Mouse (Mus musculus) thymus, postnatal 25 days (tissue): ENCODE data around the gene Ptrh1.

Experiments
- DNase-seq: peaks from one replicate; pipeline ENCODE4 v3.0.0; 2022

Ptrh1 gene

GRCm38 (mm10) chr2:32808816-32809566 is 33.4 kb downstream of the Ptrh1 start:
- no peak for DNase-seq

GRCm38 (mm10) chr2:32811959-32812358 is 36.4 kb downstream of the Ptrh1 start:
- no peak for DNase-seq

GRCm38 (mm10) chr2:32816497-32816896 is 40.9 kb downstream of the Ptrh1 start:
- DNase-seq = no peak

- no peak for DNase-seq
Observed at GRCm38 (mm10) chr2:32816946-32817581, 41.5 kb downstream of the Ptrh1 start.

GRCm38 (mm10) chr2:32817589-32817988 is 42.0 kb downstream of the Ptrh1 start:
- no peak for DNase-seq

- no peak for DNase-seq
Observed at GRCm38 (mm10) chr2:32818208-32818607, 42.6 kb downstream of the Ptrh1 start.

GRCm38 (mm10) chr2:32821041-32821802 is 45.6 kb downstream of the Ptrh1 start:
- peak; percentile 61 for DNase-seq

GRCm38 (mm10) chr2:32822643-32823042 is 47.1 kb downstream of the Ptrh1 start:
- DNase-seq = no peak

GRCm38 (mm10) chr2:32823153-32823552 is 47.6 kb downstream of the Ptrh1 start:
- DNase-seq = no peak

- DNase-seq = no peak
Observed at GRCm38 (mm10) chr2:32823579-32824154, 48.1 kb downstream of the Ptrh1 start.

- DNase-seq = no peak
Observed at GRCm38 (mm10) chr2:32824181-32824580, 48.6 kb downstream of the Ptrh1 start.

- no peak for DNase-seq
Observed at GRCm38 (mm10) chr2:32824778-32825177, 49.2 kb downstream of the Ptrh1 start.

- DNase-seq = no peak
Observed at GRCm38 (mm10) chr2:32825796-32826195, 50.2 kb downstream of the Ptrh1 start.
